Mouse (Mus musculus): Measurements from ENCODE around the gene Hivep2. TPM values are rescaled to one million over a fixed set of nuclear protein-coding genes. Genes with fewer than 3 reads are reported as not detected.

Hivep2 gene
- polyA plus RNA-seq, 1 experiment from 2014 or later, result 8.8 TPM

DNA sequence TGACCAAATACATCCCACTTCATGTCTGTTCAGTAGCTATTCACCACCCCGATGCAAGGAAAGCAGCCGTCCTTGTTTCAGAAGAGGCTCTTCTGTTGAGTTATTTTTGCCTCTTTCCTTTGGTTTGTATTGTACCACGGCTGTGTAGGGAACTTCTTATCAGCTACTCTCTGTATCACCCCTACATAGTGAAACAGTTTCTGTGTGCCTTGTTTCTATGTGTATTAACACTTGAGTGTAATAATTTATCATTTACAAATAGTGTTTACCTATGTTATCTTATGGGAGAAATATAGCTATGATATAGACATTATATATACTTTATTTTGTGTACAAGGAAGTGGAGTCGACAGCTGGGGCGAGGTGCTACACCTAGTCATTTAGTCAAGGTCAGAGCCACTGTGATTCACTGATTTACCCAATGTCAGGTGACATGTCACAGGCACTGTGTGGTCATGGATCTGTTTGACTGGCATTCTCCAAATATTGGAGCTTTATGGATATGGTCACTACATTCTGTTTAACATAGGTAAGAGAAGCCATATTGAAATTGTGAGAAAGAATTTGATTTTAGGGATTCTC is 104.7 kb downstream of the Hivep2 start:
- no peak for ATAC-seq
- DNase-seq (ENCODE audit: low read depth, low spot score), result no peak
- in situ Hi-C loops (cut with MboI; ENCODE audit: low pct_unique_long_range_greater_than_20kb), result no loop called here
- POLR2A ChIA-PET, result no interaction called here
- H3K27me3 ChIP-seq, result no peaks in the 10 kb centered on the region
- CTCF ChIA-PET, result interaction anchor here (0.8 to 1.4 kb wide), 3 partner anchors 10 to 39 kb away, joined by 3 to 4 read pairs (median 3); no protein-coding TSS in a partner anchor
- no peak for TF ChIP-seq CTCF (IDR thresholded peaks at IDR 0.05)

- no peak for ATAC-seq
- DNase-seq (ENCODE audit: low read depth, low spot score), result no peak
- ChIA-PET POLR2A (no interaction called here), CTCF (no interaction called here)
- no peaks in the 10 kb centered on the region for H3K27me3 ChIP-seq
- no peak for TF ChIP-seq CTCF (IDR thresholded peaks at IDR 0.05)
- in situ Hi-C loops (cut with MboI; ENCODE audit: low pct_unique_long_range_greater_than_20kb), result no loop called here
Observed at GRCm38 (mm10) chr10:14072504-14072903, 106.6 kb downstream of the Hivep2 start.

DNA sequence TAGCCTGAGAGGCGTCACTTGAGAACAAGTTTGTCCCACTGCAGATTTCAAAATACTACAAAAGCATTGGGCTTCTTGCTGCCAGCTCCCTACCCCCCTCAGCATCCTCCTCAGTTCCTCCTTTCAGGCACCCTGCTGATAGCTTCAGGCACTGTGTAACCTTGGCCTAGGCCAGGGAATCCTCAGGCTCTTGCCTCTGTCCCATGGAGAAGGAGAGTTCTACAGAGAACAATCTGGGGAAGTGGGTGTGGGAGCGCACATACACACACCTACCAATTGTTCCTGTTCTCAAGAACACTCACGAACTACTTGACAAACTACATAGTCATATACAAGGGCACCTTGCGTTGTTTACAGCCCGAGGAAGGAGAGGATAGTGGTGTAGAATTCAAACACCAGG is 109.9 kb downstream of the Hivep2 start:
- ChIA-PET POLR2A (no interaction called here), CTCF (interaction anchor here (0.9 kb wide), 1 partner anchor 11 kb away, joined by 3 read pairs; no protein-coding TSS in a partner anchor)
- DNase-seq (ENCODE audit: low read depth, low spot score), result no peak
- TF ChIP-seq CTCF (IDR thresholded peaks at IDR 0.05), result no peak
- in situ Hi-C loops (cut with MboI; ENCODE audit: low pct_unique_long_range_greater_than_20kb), result no loop called here
- ATAC-seq, result no peak
- H3K27me3 ChIP-seq, result no peaks in the 10 kb centered on the region

DNA sequence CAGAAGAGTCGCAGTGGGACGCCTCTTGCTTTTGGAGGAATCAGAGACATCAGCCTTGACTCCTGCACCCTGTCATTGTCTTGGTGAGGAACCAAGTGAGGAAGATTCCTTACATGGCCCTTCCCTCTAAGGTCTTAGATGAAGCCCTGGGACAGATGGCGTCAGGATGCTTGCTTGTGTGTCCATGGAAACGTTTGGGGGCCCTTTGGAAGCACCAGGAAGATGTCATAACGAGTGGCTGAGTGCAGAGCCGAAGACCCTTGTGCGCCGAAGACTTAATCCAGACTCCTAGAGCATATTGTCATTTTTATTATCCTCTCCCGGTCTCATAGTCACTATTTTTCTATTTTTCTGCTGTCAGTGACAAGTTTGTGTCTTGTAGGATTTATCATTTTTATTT is 111.0 kb downstream of the Hivep2 start:
- ChIA-PET POLR2A (no interaction called here), CTCF (no interaction called here)
- no peak for TF ChIP-seq CTCF (IDR thresholded peaks at IDR 0.05)
- in situ Hi-C loops (cut with MboI; ENCODE audit: low pct_unique_long_range_greater_than_20kb), result no loop called here
- DNase-seq (ENCODE audit: low read depth, low spot score) (no peak), ATAC-seq (no peak)
- H3K27me3 ChIP-seq, result no peaks in the 10 kb centered on the region

DNA sequence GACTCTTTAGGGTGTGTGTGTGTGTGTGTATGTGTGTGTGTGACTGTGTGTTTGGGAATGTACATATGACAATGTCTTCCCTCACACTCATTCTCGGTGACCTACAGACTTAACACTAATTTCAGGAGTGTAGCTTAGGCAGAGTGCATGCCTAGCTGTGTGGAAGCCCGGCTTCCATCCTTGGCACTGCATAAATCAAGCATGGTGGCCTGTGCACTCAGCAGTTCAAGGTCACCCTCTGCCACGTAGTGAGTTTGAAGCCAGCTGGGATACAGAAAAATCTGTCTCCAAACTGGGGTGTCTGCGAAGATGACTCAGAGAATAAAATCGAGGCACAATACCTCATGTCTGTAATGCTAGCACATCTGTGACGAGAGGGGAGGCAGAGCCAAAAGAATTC is 115.0 kb downstream of the Hivep2 start:
- CTCF ChIA-PET, result no interaction called here
- POLR2A ChIA-PET, result no interaction called here
- no peak for ATAC-seq
- DNase-seq (ENCODE audit: low read depth, low spot score), result no peak
- H3K27me3 ChIP-seq, result no peaks in the 10 kb centered on the region
- in situ Hi-C loops (cut with MboI; ENCODE audit: low pct_unique_long_range_greater_than_20kb), result no loop called here
- no peak for TF ChIP-seq CTCF (IDR thresholded peaks at IDR 0.05)

DNA sequence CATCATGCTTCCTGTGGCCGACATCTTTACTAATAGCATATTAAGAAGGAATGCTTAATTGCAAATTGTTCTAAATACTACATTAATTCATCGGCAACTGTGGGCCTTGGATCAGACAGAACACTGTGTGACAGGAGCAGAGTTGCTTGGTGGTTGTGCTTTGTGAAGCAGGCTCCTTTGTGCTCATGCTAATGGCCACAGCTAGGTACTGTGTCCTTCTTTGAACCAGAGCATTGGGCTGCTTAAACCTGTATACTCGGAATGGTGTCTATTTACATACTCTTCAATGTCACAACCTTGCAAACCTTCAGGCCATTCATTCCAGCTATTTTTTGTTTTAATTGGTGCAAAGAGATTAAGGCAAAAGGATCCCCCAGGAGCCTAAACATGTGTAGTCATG is 115.9 kb downstream of the Hivep2 start:
- in situ Hi-C loops (cut with MboI; ENCODE audit: low pct_unique_long_range_greater_than_20kb), result no loop called here
- ChIA-PET CTCF (no interaction called here), POLR2A (no interaction called here)
- no peak for ATAC-seq
- no peak for DNase-seq (ENCODE audit: low read depth, low spot score)
- no peaks in the 10 kb centered on the region for H3K27me3 ChIP-seq
- TF ChIP-seq CTCF (IDR thresholded peaks at IDR 0.05), result no peak

- in situ Hi-C loops (cut with MboI; ENCODE audit: low pct_unique_long_range_greater_than_20kb), result no loop called here
- no peaks in the 10 kb centered on the region for H3K27me3 ChIP-seq
- CTCF ChIA-PET, result no interaction called here
- ATAC-seq, result no peak
- no peak for DNase-seq (ENCODE audit: low read depth, low spot score)
- no peak for TF ChIP-seq CTCF (IDR thresholded peaks at IDR 0.05)
- POLR2A ChIA-PET, result no interaction called here
Observed at GRCm38 (mm10) chr10:14082275-14082674, 116.4 kb downstream of the Hivep2 start.

DNA sequence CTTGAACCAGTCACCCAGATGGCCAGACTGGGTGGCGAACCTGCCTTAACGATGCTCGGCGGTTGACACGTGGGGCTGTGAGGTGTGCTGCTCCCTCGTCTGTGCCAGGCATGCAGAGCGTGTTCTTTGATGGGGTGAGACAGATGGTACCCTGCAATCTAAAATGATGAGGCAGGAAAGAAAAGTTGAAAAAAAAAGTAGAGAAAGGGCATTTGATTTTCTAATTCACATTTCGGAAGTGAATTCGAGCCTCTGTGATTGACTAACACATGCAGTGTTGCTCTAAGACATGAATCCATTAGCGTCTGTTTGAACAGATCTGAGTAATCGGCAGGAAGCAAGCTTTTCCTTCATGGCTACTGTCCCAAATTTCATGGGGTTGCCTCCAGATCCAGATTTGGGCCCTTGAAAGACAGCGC is 119.4 kb downstream of the Hivep2 start:
- in situ Hi-C loops (cut with MboI; ENCODE audit: low pct_unique_long_range_greater_than_20kb), result no loop called here
- ChIA-PET CTCF (interaction anchor here (1.4 kb wide), 1 partner anchor 25 kb away, joined by 4 read pairs; no protein-coding TSS in a partner anchor), POLR2A (no interaction called here)
- ATAC-seq, result no peak
- DNase-seq (ENCODE audit: low read depth, low spot score), result no peak
- no peaks in the 10 kb centered on the region for H3K27me3 ChIP-seq
- no peak for TF ChIP-seq CTCF (IDR thresholded peaks at IDR 0.05)

DNA sequence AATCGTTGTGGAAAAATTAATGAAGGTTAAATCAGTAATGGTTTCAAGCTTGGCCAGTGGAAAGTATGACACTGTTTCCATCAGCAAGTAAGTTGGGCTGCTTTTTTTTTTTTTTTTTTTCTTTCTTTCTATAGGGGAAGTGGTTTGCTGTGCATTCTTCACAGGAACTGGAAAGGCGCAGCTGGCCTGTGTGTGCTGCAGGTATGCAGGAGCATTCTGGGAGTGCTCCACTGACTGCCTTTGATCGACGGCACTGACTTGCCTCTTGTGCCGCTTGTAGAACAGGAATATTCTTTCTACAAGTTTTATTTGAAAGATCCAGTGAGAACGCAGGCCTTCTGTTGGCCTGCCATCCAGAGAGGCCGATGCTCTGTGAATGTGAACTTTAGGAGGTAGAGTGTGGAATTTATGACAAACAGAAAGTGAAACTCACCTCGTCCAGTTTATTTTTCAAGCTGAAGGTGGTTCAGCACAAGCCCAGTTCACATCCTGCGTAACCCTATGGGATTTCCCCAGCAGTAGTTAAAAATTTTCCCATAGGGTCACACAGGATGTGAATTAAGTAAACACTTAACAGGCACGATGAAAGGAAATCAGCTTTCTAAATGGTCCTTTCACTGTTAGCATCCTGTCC is 120.1 kb downstream of the Hivep2 start:
- in situ Hi-C loops (cut with MboI; ENCODE audit: low pct_unique_long_range_greater_than_20kb), result no loop called here
- H3K27me3 ChIP-seq, result no peaks in the 10 kb centered on the region
- ChIA-PET CTCF (interaction anchor here (1.4 kb wide), 1 partner anchor 24 kb away, joined by 4 read pairs; no protein-coding TSS in a partner anchor), POLR2A (interaction anchor here (0.6 to 0.8 kb wide), 2 partner anchors 108 to 1474 kb away, joined by 3 to 4 read pairs; no protein-coding TSS in a partner anchor)
- ATAC-seq, result no peak
- no peak for TF ChIP-seq CTCF (IDR thresholded peaks at IDR 0.05)
- no peak for DNase-seq (ENCODE audit: low read depth, low spot score)

DNA sequence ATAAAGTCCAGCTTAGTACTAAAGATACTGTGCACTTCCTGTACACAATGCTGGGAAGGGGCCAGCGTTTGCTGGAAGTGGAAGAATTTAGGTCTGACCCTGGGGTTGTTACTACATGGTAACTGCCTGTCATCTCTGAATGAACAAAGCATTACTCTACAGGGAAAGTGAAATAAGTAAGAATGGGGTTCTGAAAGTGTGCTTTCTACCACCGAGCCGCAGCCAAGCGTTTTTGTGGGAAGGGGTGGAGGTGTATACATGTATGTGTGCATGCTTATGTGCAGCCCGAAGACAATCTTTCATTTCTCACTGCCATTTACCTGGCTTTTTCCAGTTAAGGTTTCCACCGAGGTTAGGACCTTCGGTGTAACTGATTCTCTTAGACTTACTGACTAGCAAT is 121.4 kb downstream of the Hivep2 start:
- DNase-seq (ENCODE audit: low read depth, low spot score) (no peak), ATAC-seq (no peak)
- CTCF ChIA-PET, result no interaction called here
- no peaks in the 10 kb centered on the region for H3K27me3 ChIP-seq
- in situ Hi-C loops (cut with MboI; ENCODE audit: low pct_unique_long_range_greater_than_20kb), result no loop called here
- POLR2A ChIA-PET, result no interaction called here
- no peak for TF ChIP-seq CTCF (IDR thresholded peaks at IDR 0.05)

DNA sequence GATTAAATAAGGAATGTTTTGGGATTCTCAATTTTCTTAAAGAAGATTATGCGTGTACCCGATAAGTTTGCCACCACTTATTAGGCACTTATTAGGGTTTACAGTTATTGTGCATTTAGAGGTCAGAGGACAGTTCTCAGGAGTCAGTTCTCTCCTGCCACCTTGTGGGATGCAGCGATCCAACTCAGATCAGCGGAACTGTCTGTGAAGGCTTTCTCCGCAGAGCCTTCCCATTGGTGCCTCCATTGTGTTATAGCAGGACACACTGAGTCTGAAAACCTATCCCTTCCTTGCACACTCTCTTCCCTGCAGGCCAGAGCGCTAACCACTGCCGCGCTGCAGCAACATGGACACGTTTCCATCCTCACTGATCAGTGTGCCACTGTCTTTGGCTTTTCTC is 123.6 kb downstream of the Hivep2 start:
- POLR2A ChIA-PET, result no interaction called here
- TF ChIP-seq CTCF (IDR thresholded peaks at IDR 0.05), result peak; percentile 37
- H3K27me3 ChIP-seq, result no peaks in the 10 kb centered on the region
- ATAC-seq (no peak), DNase-seq (ENCODE audit: low read depth, low spot score) (no peak)
- CTCF ChIA-PET, result no interaction called here
- in situ Hi-C loops (cut with MboI; ENCODE audit: low pct_unique_long_range_greater_than_20kb), result no loop called here

- ATAC-seq (no peak), DNase-seq (ENCODE audit: low read depth, low spot score) (no peak)
- ChIA-PET POLR2A (no interaction called here), CTCF (no interaction called here)
- no peak for TF ChIP-seq CTCF (IDR thresholded peaks at IDR 0.05)
- no peaks in the 10 kb centered on the region for H3K27me3 ChIP-seq
- in situ Hi-C loops (cut with MboI; ENCODE audit: low pct_unique_long_range_greater_than_20kb), result no loop called here
Observed at GRCm38 (mm10) chr10:14094033-14094432, 128.2 kb downstream of the Hivep2 start.
